Mouse (Mus musculus) adipose tissue, adult 10 weeks (tissue): ENCODE results near the gene Sun2. TPM values are rescaled to one million over a fixed set of nuclear protein-coding genes. Genes with fewer than 3 reads are reported as not detected.

Experiments
- polyA plus RNA-seq: library from polyadenylated mRNA; stranded (reverse); fragments of 350-450 nt; fragmentation: Illumina TruSeq; extraction: RNeasy Lipid Tissue Mini Kit (QIAGEN cat#74804); gene quantifications from one replicate; pipeline ENCODE4 v1.2.3, GENCODE M21; 2014; ENCODE audit warnings: low read depth, low replicate concordance

Gene Sun2
- polyA plus RNA-seq, result 89.3 TPM

DNA sequence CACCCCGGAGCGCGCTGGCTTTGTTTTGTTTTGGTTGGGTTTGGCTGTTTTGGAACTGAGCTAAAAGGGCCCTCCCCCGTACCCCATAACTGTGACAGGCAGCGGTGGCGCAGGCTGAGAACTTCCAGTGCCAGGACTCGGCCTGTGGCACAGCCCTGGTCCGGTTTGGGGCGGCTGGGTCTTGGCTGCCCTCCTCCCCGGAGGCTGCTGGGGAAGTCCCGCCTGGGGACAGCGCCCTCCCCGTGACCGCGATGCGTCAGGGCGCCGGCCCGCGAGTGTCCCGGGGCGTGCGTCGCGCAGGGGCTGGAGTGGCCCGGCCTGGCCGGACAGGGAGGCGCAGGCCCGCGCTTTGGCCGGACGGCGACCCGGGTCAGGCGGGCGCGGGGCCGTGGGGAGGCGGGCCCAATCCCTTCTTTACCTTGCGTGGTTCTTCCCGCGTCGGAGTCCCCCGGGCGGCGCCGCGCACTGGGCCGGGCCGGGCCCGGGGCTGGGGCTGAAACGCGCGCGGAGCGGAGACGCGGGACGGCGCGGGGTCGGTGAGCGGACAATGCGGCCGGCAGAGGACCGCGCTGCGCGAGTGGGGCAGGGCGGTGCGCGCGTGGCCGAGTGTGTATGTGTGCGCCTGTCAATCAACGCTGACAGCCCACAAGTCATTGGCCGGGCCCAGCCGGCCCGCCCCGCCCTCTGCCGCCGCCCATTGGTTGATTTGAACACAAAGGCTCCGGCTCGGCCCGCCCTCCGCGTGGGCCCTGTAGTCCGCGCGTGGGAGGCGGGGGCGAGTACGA is at the start of gene Sun2:
Gene Sun2, minus strand, starts transcription at position 616 of the 785 bp plus-strand sequence.

DNA sequence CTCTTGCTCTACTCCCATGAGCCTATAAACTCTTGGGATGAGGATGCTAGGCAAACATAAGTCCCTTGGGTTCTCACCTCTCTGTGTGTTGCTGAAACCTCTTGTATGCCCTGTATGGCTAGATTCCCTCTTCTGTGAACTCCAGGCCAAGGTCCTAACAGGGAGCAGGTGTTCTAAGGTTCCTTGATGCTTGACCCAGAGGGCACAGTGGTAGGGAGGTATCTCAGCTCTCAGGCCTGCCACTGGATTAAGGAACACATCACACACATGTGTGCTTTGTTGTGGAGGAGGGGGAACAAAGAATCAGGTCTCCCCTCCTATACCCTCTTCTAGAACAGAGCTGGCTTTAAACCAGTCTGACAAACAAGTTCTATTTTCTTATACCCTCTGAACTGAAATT is 35.4 kb upstream of the Sun2 start, which contains the start of gene Dnal4:
Gene Dnal4, minus strand, starts transcription at position 101 of the 400 bp plus-strand sequence.

DNA sequence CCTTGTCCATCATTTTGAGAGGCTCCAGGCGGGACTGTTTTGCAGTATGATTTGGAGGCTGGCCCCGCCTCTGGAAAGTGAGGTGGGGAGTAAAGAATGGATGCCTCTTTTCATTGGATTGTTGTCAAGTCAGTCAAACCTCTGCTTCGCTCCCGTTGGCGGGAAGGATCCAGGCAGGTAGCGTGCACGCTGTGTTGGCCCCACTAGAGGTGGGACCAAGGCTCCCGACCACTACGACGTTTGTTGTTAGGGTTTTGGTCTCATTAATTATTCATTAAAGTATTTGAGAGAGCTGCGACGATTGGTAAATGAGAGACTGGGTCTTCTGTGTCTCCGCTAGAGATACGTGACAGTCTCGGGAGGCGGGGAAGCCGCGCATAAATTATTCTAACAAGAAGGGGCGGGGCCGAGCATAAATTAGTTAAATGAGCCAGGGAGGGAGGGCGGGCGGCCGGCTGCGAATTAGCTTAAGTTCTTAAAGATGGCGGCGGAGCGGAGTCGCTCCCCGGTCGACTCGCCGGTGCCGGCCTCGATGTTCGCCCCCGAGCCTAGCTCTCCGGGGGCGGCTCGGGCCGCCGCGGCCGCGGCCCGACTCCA is 51.8 kb downstream of the Sun2 start, which contains the start of gene Gtpbp1:
Gene Gtpbp1, plus strand, starts transcription at position 420 of the 597 bp plus-strand sequence.

DNA sequence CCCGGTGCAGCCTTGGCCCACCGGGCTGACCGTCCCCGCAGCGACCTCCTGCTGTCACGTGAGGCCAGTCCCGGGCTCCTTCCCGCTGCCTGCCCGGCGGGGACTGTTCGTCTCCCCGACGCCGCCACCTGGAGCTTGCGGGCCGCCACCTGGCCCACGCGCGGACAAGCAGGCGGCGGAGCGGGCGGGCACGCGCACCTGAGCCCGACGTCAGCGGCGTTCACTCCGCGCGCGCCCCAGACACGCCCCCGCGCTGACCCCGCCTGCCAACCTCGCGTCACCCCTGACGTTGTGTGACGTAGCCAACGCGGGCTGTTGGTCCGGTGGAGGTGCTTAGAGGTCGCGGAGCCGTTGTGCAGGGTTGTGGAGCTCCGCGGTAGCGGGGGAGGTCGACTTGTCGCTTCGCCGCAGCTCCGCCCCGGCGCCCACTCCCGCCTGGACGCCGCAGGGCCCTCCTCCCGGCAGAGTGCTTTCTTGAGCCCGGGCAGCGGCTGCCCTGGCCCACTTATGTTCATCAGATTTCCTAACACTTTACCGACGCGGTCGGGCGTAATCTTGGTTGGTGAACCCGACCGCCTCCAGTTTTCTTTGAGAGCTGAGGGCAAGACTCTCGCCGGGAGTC is 54.6 kb downstream of the Sun2 start, which contains the start of gene Josd1:
Gene Josd1, minus strand, starts transcription at position 274 of the 622 bp plus-strand sequence.

Other genes starting within 250 kb of the Sun2 start
- gene Kcnj4, start 237.3 kb downstream of the Sun2 start, polyA plus RNA-seq, result not detected
- gene Kdelr3, start 226.1 kb downstream of the Sun2 start, polyA plus RNA-seq, result 16.6 TPM
- 340 TPM for gene Ddx17, start 195.8 kb downstream of the Sun2 start, polyA plus RNA-seq
- gene Dmc1, start 137.4 kb downstream of the Sun2 start, polyA plus RNA-seq, result 1.0 TPM
- 5.0 TPM for gene Fam227a, start 83.6 kb downstream of the Sun2 start, polyA plus RNA-seq
- 23.7 TPM for gene Cby1, start 83.3 kb downstream of the Sun2 start, polyA plus RNA-seq
- 102 TPM for gene Tomm22, start 71.7 kb downstream of the Sun2 start, polyA plus RNA-seq
- gene Josd1, start 54.6 kb downstream of the Sun2 start, polyA plus RNA-seq, result 28.7 TPM
- 29.5 TPM for gene Gtpbp1, start 51.7 kb downstream of the Sun2 start, polyA plus RNA-seq
- 28.9 TPM for gene Dnal4, start 35.3 kb upstream of the Sun2 start, polyA plus RNA-seq
- 6.2 TPM for gene Nptxr, start 62.2 kb upstream of the Sun2 start, polyA plus RNA-seq
- 1.1 TPM for gene Npcd, start 91.7 kb upstream of the Sun2 start, polyA plus RNA-seq
- gene Cbx6, start 92.2 kb upstream of the Sun2 start, polyA plus RNA-seq, result 64.2 TPM
- 76.7 TPM for gene Apobec3, start 149.1 kb upstream of the Sun2 start, polyA plus RNA-seq
- 33.4 TPM for gene Cbx7, start 228.6 kb upstream of the Sun2 start, polyA plus RNA-seq